Mouse (Mus musculus) forebrain, embryonic 14.5 days (tissue): ENCODE measurements at regions not wholly inside any gene's neighbourhood (a gene's known extent, or its start where the extent isn't known, plus 50 kb on each side); places are given as distances from the start of the nearest gene placed in this dataset.

Experiments
- ATAC-seq: fragments of 200-750 bp; cut with Nextera tagmentation; 2 replicates; pipeline ENCODE4 v1.8.0; 2017; ENCODE audit warnings: mild to moderate bottlenecking, moderate library complexity
- DNase-seq: peaks from one replicate; pipeline ENCODE4 v3.0.0-alpha.2; 2015; ENCODE audit warnings: low spot score
- H3K27ac ChIP-seq: fragments of 300-500 bp; sonication (generic); 2 replicates; pipeline ENCODE4 v1.5.1; 2014; ENCODE audit warnings: low read depth, mild to moderate bottlenecking, control low read depth, low read length, moderate library complexity
- H3K27me3 ChIP-seq: fragments of 300-500 bp; sonication (generic); replicated peaks from 2 replicates; pipeline ENCODE4 v1.6.1; 2014; ENCODE audit warnings: low read length, control low read depth, mixed read lengths; ENCODE audit not compliant: control insufficient read depth, insufficient read depth
- H3K36me3 ChIP-seq: fragments of 300-500 bp; sonication (generic); 2 replicates; pipeline ENCODE4 v1.6.1; 2014; ENCODE audit warnings: low read length, control low read depth; ENCODE audit not compliant: control insufficient read depth, insufficient read depth
- H3K4me1 ChIP-seq: fragments of 300-500 bp; sonication (generic); 2 replicates; pipeline ENCODE4 v1.6.1; 2014; ENCODE audit warnings: antibody characterized with exemption, low read length, control low read depth; ENCODE audit not compliant: control insufficient read depth, insufficient read depth
- H3K4me2 ChIP-seq: fragments of 300-500 bp; sonication (generic); 2 replicates; pipeline ENCODE4 v1.6.1; 2014; ENCODE audit warnings: mild to moderate bottlenecking, control low read depth, low read length
- H3K4me3 ChIP-seq: fragments of 300-500 bp; sonication (generic); 2 replicates; pipeline ENCODE4 v1.5.1; 2014; ENCODE audit warnings: low read depth, low read length, control low read depth
- H3K9ac ChIP-seq: fragments of 300-500 bp; sonication (generic); 2 replicates; pipeline ENCODE4 v1.6.1; 2014; ENCODE audit warnings: mild to moderate bottlenecking, low read length, control low read depth, moderate library complexity
- H3K9me3 ChIP-seq: fragments of 300-500 bp; sonication (generic); replicated peaks from 2 replicates; pipeline ENCODE4 v1.6.1; 2016; ENCODE audit warnings: low read length, control low read depth, mixed read lengths; ENCODE audit not compliant: control insufficient read depth
- WGBS: fragments of 180-500 bp; shearing (Covaris S2); extraction: QIAGEN DNeasy Blood & Tissue Kit; methylation state at CpG from one replicate; pipeline ENCODE4 v1.1.7; 2014; 5-methylcytosine and 5-hydroxymethylcytosine counted together

DNA sequence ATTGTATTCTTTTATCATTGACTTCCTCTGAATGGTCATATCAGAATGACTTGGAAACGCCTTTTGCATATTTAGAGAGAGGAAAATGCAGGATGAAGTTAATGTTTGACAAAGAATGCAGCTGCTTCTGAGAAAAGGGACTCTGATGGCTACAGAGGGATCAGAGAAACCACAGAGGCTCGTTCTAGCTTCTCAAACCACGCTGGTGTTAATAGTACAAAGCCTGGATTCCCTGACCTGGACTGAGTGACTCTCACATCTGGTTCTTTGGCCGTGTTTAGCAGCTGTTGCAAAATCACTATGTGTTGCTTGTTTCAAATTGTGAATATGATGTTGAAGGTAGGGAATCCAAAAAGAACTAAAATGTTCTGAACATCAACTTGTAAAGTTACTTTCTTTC lies 91.5 kb upstream of the Rgs17 start:
- no peak overlapping the region for H3K4me3 ChIP-seq
- WGBS, result 70% methylated on average over 4 of the region's 4 CpGs
- no peaks in the 10 kb centered on the region for H3K36me3 ChIP-seq
- no peak overlapping the region for H3K4me2 ChIP-seq
- no peak for DNase-seq
- H3K9me3 ChIP-seq, result no peaks in the 10 kb centered on the region
- H3K27me3 ChIP-seq, result no peaks in the 10 kb centered on the region
- no peak overlapping the region for H3K9ac ChIP-seq
- no peak for ATAC-seq
- H3K27ac ChIP-seq, result no peak overlapping the region
- H3K4me1 ChIP-seq, result no peaks in the 10 kb centered on the region

GRCm38 (mm10) chr10:6011541-6011940 lies 89.3 kb upstream of the Rgs17 start:
- Histone ChIP-seq H3K9ac (no peak overlapping the region), H3K27ac (no peak overlapping the region), H3K4me2 (no peak overlapping the region), H3K4me3 (no peak overlapping the region), H3K27me3 (no peaks in the 10 kb centered on the region), H3K4me1 (no peaks in the 10 kb centered on the region), H3K36me3 (no peaks in the 10 kb centered on the region), H3K9me3 (no peaks in the 10 kb centered on the region)
- peak; percentile 39 for DNase-seq
- ATAC-seq, result no peak
- 68% methylated on average over 5 of the region's 5 CpGs for WGBS

DNA sequence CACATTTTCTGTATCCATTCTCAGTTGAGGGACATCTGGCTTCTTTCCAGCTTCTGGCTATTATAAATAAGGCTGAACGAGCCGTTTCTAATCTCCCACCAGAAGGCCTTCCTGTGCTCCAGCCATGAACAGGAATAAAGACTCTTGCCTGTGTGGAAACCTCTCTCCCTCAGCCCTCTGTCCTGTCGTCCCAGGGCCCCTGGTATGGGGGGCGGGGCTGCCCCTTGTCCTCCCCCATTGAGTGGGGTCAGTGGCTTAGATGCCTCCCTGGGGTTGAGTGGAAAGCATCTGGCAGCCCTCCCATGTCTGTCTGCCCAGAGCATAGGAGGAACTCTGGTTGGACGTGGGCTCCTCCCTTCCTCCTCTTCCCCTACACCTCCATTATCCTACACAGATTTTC lies 88.8 kb upstream of the Rgs17 start:
- no peak overlapping the region for H3K4me2 ChIP-seq
- ATAC-seq (no peak), DNase-seq (no peak)
- no peaks in the 10 kb centered on the region for H3K4me1 ChIP-seq
- no peak overlapping the region for H3K9ac ChIP-seq
- 40% methylated on average over 5 of the region's 5 CpGs for WGBS
- no peaks in the 10 kb centered on the region for H3K9me3 ChIP-seq
- H3K27me3 ChIP-seq, result no peaks in the 10 kb centered on the region
- no peak overlapping the region for H3K27ac ChIP-seq
- H3K4me3 ChIP-seq, result no peak overlapping the region
- H3K36me3 ChIP-seq, result no peaks in the 10 kb centered on the region

DNA sequence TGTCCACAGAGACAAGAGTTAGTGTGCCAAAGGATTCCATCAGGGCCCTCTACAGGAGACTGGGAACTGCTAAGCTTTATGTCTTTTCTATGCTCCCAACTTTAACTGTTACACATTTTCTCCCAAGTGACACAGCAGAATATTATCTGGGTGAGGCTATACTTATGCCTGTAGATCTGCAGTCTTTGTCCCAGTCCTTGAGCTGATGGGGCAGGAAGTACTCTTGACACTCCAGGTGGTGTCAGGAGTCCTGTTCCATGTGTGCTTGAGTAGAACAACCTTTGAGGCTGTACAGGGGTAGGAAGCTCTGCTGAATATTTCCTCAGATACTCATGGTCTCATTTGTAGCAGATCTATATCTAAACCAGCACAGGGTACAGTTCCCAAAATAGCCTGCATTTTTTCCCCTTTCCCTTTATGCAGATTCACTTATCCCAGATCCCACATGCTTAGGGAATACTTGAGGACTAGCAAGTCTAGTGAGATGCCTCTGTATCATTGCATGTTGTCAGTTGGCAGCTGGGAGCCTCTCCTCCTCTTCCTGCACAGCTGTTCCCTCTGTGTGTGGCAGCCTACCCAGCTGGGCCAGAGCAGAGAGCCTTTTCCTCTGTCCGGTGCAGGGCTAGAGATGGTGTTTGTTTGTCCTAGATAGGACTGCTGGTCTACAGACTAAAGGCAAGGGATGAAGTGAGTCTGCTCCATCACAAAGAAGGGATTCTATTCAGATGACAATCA lies 85.2 kb upstream of the Rgs17 start:
- ATAC-seq (no peak), DNase-seq (no peak)
- Histone ChIP-seq H3K27ac (no peak overlapping the region), H3K9ac (no peak overlapping the region), H3K36me3 (no peaks in the 10 kb centered on the region), H3K27me3 (no peaks in the 10 kb centered on the region), H3K4me2 (no peak overlapping the region), H3K4me3 (no peak overlapping the region), H3K9me3 (no peaks in the 10 kb centered on the region), H3K4me1 (no peaks in the 10 kb centered on the region)
- 86% methylated on average over 1 of the region's 1 CpGs for WGBS

DNA sequence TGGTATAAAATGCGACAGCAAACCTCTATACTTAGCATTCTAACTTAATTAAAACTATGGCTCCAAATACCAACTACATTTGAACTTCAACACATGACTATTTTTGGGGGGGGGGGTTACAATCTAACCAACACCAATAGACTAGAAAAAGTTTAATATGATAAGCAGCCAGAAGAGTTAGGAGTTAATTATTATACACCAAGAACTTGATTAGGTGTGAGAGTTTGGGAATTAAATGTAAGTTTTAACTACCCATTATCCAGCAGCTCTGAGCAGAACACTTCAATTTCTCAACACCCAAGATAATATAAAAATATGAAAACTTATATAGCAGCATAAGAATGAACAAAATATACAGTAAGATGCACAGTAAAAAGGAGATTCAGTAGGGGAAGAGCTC lies 59.2 kb upstream of the Rgs17 start:
- Histone ChIP-seq H3K4me2 (no peak overlapping the region), H3K4me1 (no peaks in the 10 kb centered on the region), H3K4me3 (no peak overlapping the region), H3K27me3 (no peaks in the 10 kb centered on the region), H3K9me3 (no peaks in the 10 kb centered on the region), H3K9ac (no peak overlapping the region), H3K36me3 (no peaks in the 10 kb centered on the region), H3K27ac (no peak overlapping the region)
- ATAC-seq (no peak), DNase-seq (no peak)
- 94% methylated on average over 1 of the region's 1 CpGs for WGBS

DNA sequence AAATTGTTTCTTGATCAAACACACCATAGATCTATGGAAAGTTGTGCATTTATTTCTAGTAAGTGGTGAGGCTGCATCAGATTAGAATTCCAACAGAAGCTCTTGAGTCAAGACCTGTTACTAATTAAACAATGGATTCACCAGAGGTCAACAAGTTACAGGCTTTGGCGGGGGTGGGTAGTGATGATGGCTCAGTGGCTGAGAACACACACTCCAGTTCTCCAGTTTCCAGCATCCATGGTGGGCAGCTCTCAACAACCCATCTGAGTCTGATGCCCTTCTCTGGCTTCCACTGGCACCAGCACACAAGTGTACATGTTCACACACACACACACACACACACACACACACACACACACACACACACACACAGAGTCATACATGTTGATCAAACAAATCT lies 56.3 kb upstream of the Rgs17 start:
- Histone ChIP-seq H3K4me1 (no peaks in the 10 kb centered on the region), H3K4me2 (no peak overlapping the region), H3K4me3 (no peak overlapping the region), H3K27me3 (no peaks in the 10 kb centered on the region), H3K9ac (no peak overlapping the region), H3K36me3 (no peaks in the 10 kb centered on the region), H3K27ac (no peak overlapping the region), H3K9me3 (no peaks in the 10 kb centered on the region)
- 86% methylated on average over 1 of the region's 1 CpGs for WGBS
- no peak for ATAC-seq
- DNase-seq, result no peak
